Mouse (Mus musculus) ES-E14 (cell line): ENCODE data around the gene Rad51b. TPM values are rescaled to one million over a fixed set of nuclear protein-coding genes. Genes with fewer than 3 reads are reported as not detected.

Source experiments
- DNase-seq: peaks from one replicate; pipeline ENCODE4 v3.0.0-alpha.2; 2013; ENCODE audit warnings: low read depth, low spot score
- H3K27ac ChIP-seq: 2 replicates; pipeline ENCODE4 v1.5.1; 2012; ENCODE audit warnings: low read depth, mild to moderate bottlenecking, low read length, moderate library complexity, mixed read lengths; ENCODE audit not compliant: poor library complexity, insufficient read depth, severe bottlenecking
- H3K36me3 ChIP-seq: 2 replicates; pipeline ENCODE4 v1.6.1; 2012; ENCODE audit warnings: mild to moderate bottlenecking, low read length, moderate library complexity, mixed read lengths; ENCODE audit not compliant: control insufficient read depth, poor library complexity, insufficient read depth, severe bottlenecking
- H3K4me1 ChIP-seq, 2 experiments: fragments of 150-350 bp in 1 of 2; sonication (generic) in 1 of 2; 2 replicates each; pipeline ENCODE4 v1.6.1; 2012; ENCODE audit warnings: low read length in 2 of 2, mild to moderate bottlenecking in 1 of 2, mixed read lengths in 1 of 2; ENCODE audit not compliant: control insufficient read depth in 2 of 2, insufficient read depth in 2 of 2, poor library complexity in 1 of 2
- H3K4me3 ChIP-seq, 2 experiments: fragments of 150-350 bp in 1 of 2; sonication (generic) in 1 of 2; 2 replicates each; pipeline ENCODE4 v1.5.1; 2012; ENCODE audit warnings: low read length in 2 of 2, low read depth in 1 of 2, mild to moderate bottlenecking in 1 of 2, mixed read lengths in 1 of 2; ENCODE audit not compliant: insufficient read depth in 1 of 2, poor library complexity in 1 of 2, severe bottlenecking in 1 of 2
- H3K9ac ChIP-seq: 2 replicates; pipeline ENCODE4 v1.6.1; 2012; ENCODE audit warnings: low read depth, mild to moderate bottlenecking, low read length, mixed read lengths; ENCODE audit not compliant: poor library complexity, insufficient read depth, severe bottlenecking
- H3K9me3 ChIP-seq: fragments of 150-350 bp; sonication (generic); 2 replicates; pipeline ENCODE4 v1.6.1; 2012; ENCODE audit warnings: low read depth, mild to moderate bottlenecking, low read length; ENCODE audit not compliant: control insufficient read depth, insufficient read depth
- CHD2 ChIP-seq: IDR thresholded peaks from 2 replicates; pipeline ENCODE4 v1.6.1; 2014; ENCODE audit warnings: mild to moderate bottlenecking, low read depth, low read length, inconsistent platforms
- HCFC1 ChIP-seq: IDR thresholded peaks from 2 replicates; pipeline ENCODE4 v1.6.1; 2012; ENCODE audit warnings: low read length, inconsistent platforms, borderline replicate concordance; ENCODE audit not compliant: insufficient read depth
- MAFK ChIP-seq: IDR thresholded peaks from 2 replicates; pipeline ENCODE4 v1.6.1; 2014; ENCODE audit warnings: mild to moderate bottlenecking, low read depth, low read length, inconsistent platforms; ENCODE audit not compliant: insufficient read depth
- ZC3H11A ChIP-seq: IDR thresholded peaks from 2 replicates; pipeline ENCODE4 v1.6.1; 2012; ENCODE audit warnings: low read depth, mild to moderate bottlenecking, inconsistent platforms, low read length, borderline replicate concordance
- ZNF384 ChIP-seq: IDR thresholded peaks from 2 replicates; pipeline ENCODE4 v1.6.1; 2012; ENCODE audit warnings: low read depth, low read length, inconsistent platforms
- in situ Hi-C, 2 experiments: fragments of 600-800 bp; cut with MboI; formaldehyde crosslinking; loops; one replicate each; pipeline ENCODE4 v1.15.1; 2025; ENCODE audit warnings: low sequenced_read_pairs in 2 of 2, inconsistent platforms in 1 of 2; ENCODE audit not compliant: unreplicated experiment in 2 of 2
- total RNA-seq: library from RNA; depleted of rRNA; stranded (reverse); fragments of 300-350 nt; gene quantifications from 2 replicates; pipeline ENCODE4 v1.2.3, GENCODE M21; 2012

Rad51b gene
- total RNA-seq, 1 experiment: 6.7 TPM

DNA sequence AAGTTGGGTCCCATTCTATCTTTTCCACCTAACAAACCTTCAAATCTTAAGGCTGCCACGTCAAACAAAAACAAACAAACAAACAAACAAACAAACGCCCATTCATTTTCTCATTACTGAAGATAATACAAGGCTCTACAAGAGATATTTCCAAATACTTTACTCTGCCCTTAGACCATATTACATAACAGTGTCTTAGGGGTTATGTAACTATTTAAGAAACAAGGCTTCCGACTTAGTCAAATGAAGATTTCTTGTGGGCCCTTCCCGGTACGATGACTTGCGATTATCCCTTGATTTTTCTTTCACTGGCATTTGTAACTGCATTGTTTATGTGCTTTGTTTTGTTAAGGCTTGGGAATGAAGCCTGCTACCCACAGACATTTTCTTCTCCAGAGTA lies 379.2 kb downstream of the Rad51b start:
- H3K36me3 ChIP-seq: no peaks in the 10 kb centered on the region
- no peak overlapping the region for H3K9ac ChIP-seq
- H3K9me3 ChIP-seq: no peaks in the 10 kb centered on the region
- H3K4me3 ChIP-seq: no peak overlapping the region
- H3K4me1 ChIP-seq: peaks cover 3 to 9% of the 10 kb centered on the region in 2 experiments; a peak in 3 of 4 replicates
- in situ Hi-C loops: no loop called here
- TF ChIP-seq ZC3H11A: no peak
- DNase-seq: no peak
- H3K27ac ChIP-seq: no peak overlapping the region

DNA sequence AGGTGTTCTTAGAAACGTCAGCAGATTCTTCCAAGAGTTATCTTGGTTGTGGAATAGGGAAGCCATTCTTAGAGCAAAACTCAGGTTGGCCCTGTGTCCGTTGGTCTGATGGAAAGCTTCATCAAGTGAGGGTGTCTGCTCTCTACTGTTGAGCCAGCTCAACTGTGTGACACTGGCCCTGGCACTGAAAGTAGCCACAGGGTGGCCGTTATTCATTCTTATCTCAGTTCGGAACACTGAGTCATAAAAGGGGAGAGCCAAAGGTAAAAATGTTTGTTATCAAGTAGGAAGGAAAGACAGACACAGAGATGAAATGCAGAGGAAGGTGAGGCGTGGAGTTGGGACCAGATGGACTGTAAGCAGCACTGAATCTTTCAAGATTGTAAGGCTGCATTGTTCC lies 379.8 kb downstream of the Rad51b start:
- TF ChIP-seq ZC3H11A (no peak), MAFK (no peak), CHD2 (no peak), ZNF384 (no peak), HCFC1 (no peak)
- DNase-seq: no peak
- no peak overlapping the region for H3K27ac ChIP-seq
- in situ Hi-C loops: no loop called here
- no peaks in the 10 kb centered on the region for H3K9me3 ChIP-seq
- H3K9ac ChIP-seq: no peak overlapping the region
- H3K36me3 ChIP-seq: no peaks in the 10 kb centered on the region
- no peak overlapping the region for H3K4me3 ChIP-seq
- H3K4me1 ChIP-seq: peaks cover 3 to 9% of the 10 kb centered on the region in 2 experiments

DNA sequence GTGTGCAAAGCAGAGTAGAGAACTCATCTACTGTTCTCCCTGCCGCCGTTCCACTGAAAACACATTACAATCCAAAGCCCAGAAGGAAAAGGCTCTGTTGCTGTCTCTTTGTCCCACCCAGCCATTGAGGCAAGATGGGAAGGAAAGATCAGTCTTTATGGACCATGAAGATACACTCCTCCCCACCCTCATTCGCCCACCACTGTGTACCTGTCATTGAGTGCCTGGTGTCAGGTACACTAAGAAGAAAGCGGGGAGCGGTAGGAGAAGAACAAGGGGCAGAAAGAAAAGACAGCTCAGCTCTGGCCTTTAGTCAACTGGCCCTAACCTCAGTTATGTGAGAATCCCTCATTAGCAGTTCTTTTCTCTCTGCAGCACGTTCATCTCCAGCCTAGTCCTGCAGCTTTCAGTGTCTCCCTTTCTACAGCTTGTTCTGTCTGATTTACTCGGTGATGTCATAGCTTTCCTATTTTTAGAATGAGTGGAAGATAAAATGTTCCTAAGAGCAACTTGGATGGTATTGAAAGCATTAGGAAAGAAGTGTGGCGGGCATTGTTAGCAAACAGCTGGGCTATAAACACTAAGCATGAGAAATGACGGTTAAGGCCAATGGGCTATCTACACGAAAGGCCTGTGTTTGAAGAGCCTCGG lies 382.3 kb downstream of the Rad51b start:
- in situ Hi-C loops: no loop called here
- no peak overlapping the region for H3K9ac ChIP-seq
- H3K4me3 ChIP-seq: no peak overlapping the region
- no peaks in the 10 kb centered on the region for H3K36me3 ChIP-seq
- no peak for DNase-seq
- TF ChIP-seq HCFC1 (no peak), ZNF384 (no peak)
- peaks cover 6 to 13% of the 10 kb centered on the region in 2 experiments for H3K4me1 ChIP-seq
- no peaks in the 10 kb centered on the region for H3K9me3 ChIP-seq
- no peak overlapping the region for H3K27ac ChIP-seq

DNA sequence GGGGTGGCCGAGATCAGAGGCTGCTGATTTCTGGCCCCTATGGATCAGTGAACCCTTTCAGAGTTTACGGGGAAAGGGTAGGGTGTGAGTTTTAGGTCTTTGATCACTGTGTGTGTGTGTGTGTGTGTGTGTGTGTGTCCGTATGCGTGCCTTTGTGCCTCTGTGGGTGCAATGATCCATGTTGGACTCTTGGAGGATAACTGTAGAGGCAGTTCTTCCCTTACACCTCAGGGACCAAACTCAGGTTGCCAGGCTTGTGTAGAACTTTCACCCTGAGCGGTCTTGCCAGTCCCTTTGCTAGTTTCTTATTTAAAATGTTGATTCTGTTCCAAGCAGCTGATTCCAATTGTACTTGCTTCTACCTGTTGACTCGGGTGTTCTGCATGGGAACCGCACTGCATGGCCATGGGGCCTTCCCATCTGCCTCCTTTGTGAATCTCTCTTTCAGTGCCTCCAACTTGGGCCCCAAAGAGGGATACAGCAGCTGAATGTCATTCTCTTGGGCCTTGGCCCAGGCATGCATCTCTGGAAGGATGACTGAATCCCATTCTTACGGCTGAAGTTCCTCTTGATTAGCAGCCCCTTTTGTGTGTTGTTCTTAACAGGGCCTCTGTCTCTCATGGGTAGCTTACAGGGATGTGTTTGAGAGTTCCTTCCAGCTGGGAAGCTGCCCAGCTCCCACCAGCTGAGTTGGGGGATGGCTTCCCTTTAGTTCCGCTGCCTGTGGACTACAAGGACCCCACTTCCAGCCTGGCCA lies 383.0 kb downstream of the Rad51b start:
- in situ Hi-C loops: no loop called here
- no peak overlapping the region for H3K9ac ChIP-seq
- no peak overlapping the region for H3K27ac ChIP-seq
- H3K9me3 ChIP-seq: no peaks in the 10 kb centered on the region
- no peak overlapping the region for H3K4me3 ChIP-seq
- H3K4me1 ChIP-seq: peaks cover 6 to 13% of the 10 kb centered on the region in 2 experiments
- no peak for DNase-seq
- no peak for TF ChIP-seq ZC3H11A
- no peak for TF ChIP-seq CHD2
- no peak for TF ChIP-seq HCFC1
- no peak for TF ChIP-seq ZNF384
- no peak for TF ChIP-seq MAFK
- no peaks in the 10 kb centered on the region for H3K36me3 ChIP-seq

DNA sequence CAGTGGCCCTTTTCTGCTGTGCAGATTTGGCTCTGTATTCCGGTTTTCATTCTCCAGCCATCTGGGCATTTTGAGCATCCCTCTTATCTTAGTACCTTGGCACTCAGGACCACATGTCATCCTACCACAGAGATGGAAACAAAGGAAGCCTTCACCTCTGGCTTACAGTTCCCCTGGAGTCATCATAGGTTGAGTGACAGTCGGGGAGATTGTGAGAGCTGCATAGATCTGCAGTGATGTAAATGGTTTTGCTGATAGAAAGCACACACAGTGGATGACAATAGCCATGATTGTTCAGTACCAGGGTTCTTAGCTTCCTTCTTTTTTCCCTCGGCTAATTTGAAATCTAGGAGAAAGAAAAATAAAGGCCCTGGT lies 383.6 kb downstream of the Rad51b start:
- in situ Hi-C loops: no loop called here

More for the DNA sequence above, 383.6 kb downstream of the Rad51b start:
- no peaks in the 10 kb centered on the region for H3K36me3 ChIP-seq
- no peak overlapping the region for H3K27ac ChIP-seq
- H3K4me3 ChIP-seq: no peak overlapping the region
- no peak for DNase-seq
- peaks cover 6 to 13% of the 10 kb centered on the region in 2 experiments for H3K4me1 ChIP-seq
- no peak overlapping the region for H3K9ac ChIP-seq
- no peak for TF ChIP-seq HCFC1
- TF ChIP-seq ZC3H11A: no peak
- H3K9me3 ChIP-seq: no peaks in the 10 kb centered on the region
